Mouse (Mus musculus) liver, embryonic 16.5 days (tissue): Measurements from ENCODE around the gene Pdzd4. TPM values are rescaled to one million over a fixed set of nuclear protein-coding genes. Genes with fewer than 3 reads are reported as not detected.

ENCODE experiments used
- ATAC-seq: fragments of 200-750 bp; cut with Nextera tagmentation; 2 replicates; pipeline ENCODE4 v1.8.0; 2017; ENCODE audit warnings: low read depth, mild to moderate bottlenecking, moderate number of reproducible peaks, moderate library complexity
- H3K27ac ChIP-seq: fragments of 300-500 bp; sonication (generic); 2 replicates; pipeline ENCODE4 v1.5.1; 2014; ENCODE audit warnings: mild to moderate bottlenecking, low read length
- H3K27me3 ChIP-seq: fragments of 300-500 bp; sonication (generic); 2 replicates; pipeline ENCODE4 v1.6.1; 2014; ENCODE audit warnings: low read depth, low read length, mixed read lengths; ENCODE audit not compliant: control insufficient read depth, insufficient read depth
- H3K36me3 ChIP-seq: fragments of 300-500 bp; sonication (generic); 2 replicates; pipeline ENCODE4 v1.6.1; 2014; ENCODE audit warnings: mild to moderate bottlenecking; ENCODE audit not compliant: control insufficient read depth, insufficient read depth
- H3K4me1 ChIP-seq: fragments of 300-500 bp; sonication (generic); 2 replicates; pipeline ENCODE4 v1.6.1; 2014; ENCODE audit warnings: low read depth, low read length, mixed read lengths; ENCODE audit not compliant: control insufficient read depth
- H3K4me2 ChIP-seq: fragments of 300-500 bp; sonication (generic); 2 replicates; pipeline ENCODE4 v1.6.1; 2014; ENCODE audit warnings: low read depth, low read length, mixed read lengths
- H3K4me3 ChIP-seq: fragments of 300-500 bp; sonication (generic); 2 replicates; pipeline ENCODE4 v1.5.1; 2014; ENCODE audit warnings: low read depth, mild to moderate bottlenecking, low read length
- H3K9ac ChIP-seq: fragments of 300-500 bp; sonication (generic); 2 replicates; pipeline ENCODE4 v1.6.1; 2014; ENCODE audit warnings: low read depth, low read length
- H3K9me3 ChIP-seq: fragments of 300-500 bp; sonication (generic); replicated peaks from 2 replicates; pipeline ENCODE4 v1.6.1; 2016; ENCODE audit warnings: low read length; ENCODE audit not compliant: control insufficient read depth
- WGBS: fragments of 180-500 bp; shearing (Covaris S2); extraction: QIAGEN DNeasy Blood & Tissue Kit; methylation state at CpG from one replicate; pipeline ENCODE4 v1.1.7; 2014; ENCODE audit not compliant: insufficient replicate concordance; 5-methylcytosine and 5-hydroxymethylcytosine counted together
- polyA plus RNA-seq: library from polyadenylated mRNA; unstranded; fragments of >200 nt; fragmentation: Nextera tagmentation; extraction: Ambion mirVana; gene quantifications from 2 replicates; pipeline ENCODE4 v1.2.1, GENCODE M21; 2015

The Pdzd4 gene
- polyA plus RNA-seq, 1 experiment from 2014 or later = 0.08 TPM

- H3K4me2 ChIP-seq = no peak within 1 kb of the TSS
- H3K9me3 ChIP-seq = no peaks in the 10 kb centered on the region
- H3K36me3 ChIP-seq = peaks cover under 1% of the 10 kb centered on the region; the same call in 1 of the 2 replicates
- no peak within 1 kb of the TSS for H3K9ac ChIP-seq
- no peak within 1 kb of the TSS for H3K4me3 ChIP-seq
- no peak within 1 kb of the TSS for H3K27ac ChIP-seq
- H3K27me3 ChIP-seq = peaks cover 2% of the 10 kb centered on the region; the same call in 1 of the 2 replicates
- WGBS = 41% methylated on average over 9 of the region's 9 CpGs
- no peaks in the 10 kb centered on the region for H3K4me1 ChIP-seq
- ATAC-seq = no peak
Observed at GRCm38 (mm10) chrX:73774168-73774760, 50.5 kb downstream of the Pdzd4 start, which contains the start of gene Srpk3. Gene Srpk3, plus strand, starts transcription at chrX:73774405.

GRCm38 (mm10) chrX:73767267-73767666 lies 57.5 kb downstream of the Pdzd4 start:
- Histone ChIP-seq H3K9me3 (no peaks in the 10 kb centered on the region), H3K9ac (no peak overlapping the region), H3K27ac (no peak overlapping the region), H3K4me1 (no peaks in the 10 kb centered on the region), H3K4me3 (no peak overlapping the region), H3K27me3 (no peaks in the 10 kb centered on the region), H3K4me2 (no peak overlapping the region), H3K36me3 (no peaks in the 10 kb centered on the region)
- no peak for ATAC-seq
- WGBS = 53% methylated on average over 9 of the region's 9 CpGs

GRCm38 (mm10) chrX:73765311-73765710 lies 59.5 kb downstream of the Pdzd4 start:
- Histone ChIP-seq H3K27me3 (no peaks in the 10 kb centered on the region), H3K27ac (no peak overlapping the region), H3K36me3 (no peaks in the 10 kb centered on the region), H3K9me3 (no peaks in the 10 kb centered on the region), H3K4me3 (no peak overlapping the region), H3K4me2 (no peak overlapping the region), H3K4me1 (no peaks in the 10 kb centered on the region), H3K9ac (no peak overlapping the region)
- WGBS = 32% methylated on average over 1 of the region's 1 CpGs
- ATAC-seq = peak; percentile 70

- Histone ChIP-seq H3K4me2 (no peak overlapping the region), H3K9ac (no peak overlapping the region), H3K36me3 (no peaks in the 10 kb centered on the region), H3K9me3 (no peaks in the 10 kb centered on the region), H3K4me1 (no peaks in the 10 kb centered on the region), H3K27ac (no peak overlapping the region), H3K4me3 (no peak overlapping the region), H3K27me3 (no peaks in the 10 kb centered on the region)
- WGBS = 69% methylated on average over 13 of the region's 13 CpGs
- no peak for ATAC-seq
Observed at GRCm38 (mm10) chrX:73758611-73759290, 66.0 kb downstream of the Pdzd4 start.

- no peaks in the 10 kb centered on the region for H3K36me3 ChIP-seq
- no peaks in the 10 kb centered on the region for H3K4me1 ChIP-seq
- no peak within 1 kb of the TSS for H3K4me2 ChIP-seq
- no peaks in the 10 kb centered on the region for H3K27me3 ChIP-seq
- no peak within 1 kb of the TSS for H3K9ac ChIP-seq
- no peaks in the 10 kb centered on the region for H3K9me3 ChIP-seq
- no peak for ATAC-seq
- WGBS = 45% methylated on average over 5 of the region's 5 CpGs
- H3K27ac ChIP-seq = no peak within 1 kb of the TSS
- no peak within 1 kb of the TSS for H3K4me3 ChIP-seq
Observed at GRCm38 (mm10) chrX:73756334-73757140, 68.2 kb downstream of the Pdzd4 start, which contains the start of gene Plxnb3. Gene Plxnb3, plus strand, starts transcription at chrX:73757090.

- 60% methylated on average over 1 of the region's 1 CpGs for WGBS
- H3K4me3 ChIP-seq = no peak overlapping the region
- no peaks in the 10 kb centered on the region for H3K27me3 ChIP-seq
- no peak overlapping the region for H3K4me2 ChIP-seq
- H3K36me3 ChIP-seq = no peaks in the 10 kb centered on the region
- H3K4me1 ChIP-seq = no peaks in the 10 kb centered on the region
- no peaks in the 10 kb centered on the region for H3K9me3 ChIP-seq
- H3K9ac ChIP-seq = no peak overlapping the region
- ATAC-seq = no peak
- H3K27ac ChIP-seq = no peak overlapping the region
Observed at GRCm38 (mm10) chrX:73748977-73749376, 75.8 kb downstream of the Pdzd4 start.

- Histone ChIP-seq H3K4me1 (no peaks in the 10 kb centered on the region), H3K27me3 (no peaks in the 10 kb centered on the region), H3K9ac (no peak overlapping the region), H3K9me3 (no peaks in the 10 kb centered on the region), H3K4me3 (no peak overlapping the region), H3K36me3 (no peaks in the 10 kb centered on the region), H3K27ac (no peak overlapping the region), H3K4me2 (no peak overlapping the region)
- no peak for ATAC-seq
- WGBS = 55% methylated on average over 1 of the region's 1 CpGs
Observed at GRCm38 (mm10) chrX:73744774-73745481, 79.8 kb downstream of the Pdzd4 start.
